Mouse (Mus musculus) hindbrain, embryonic 12.5 days (tissue): ENCODE results near the gene Hcn1. TPM values are rescaled to one million over a fixed set of nuclear protein-coding genes. Genes with fewer than 3 reads are reported as not detected.

Source experiments
- ATAC-seq: fragments of 200-750 bp; cut with Nextera tagmentation; 2 replicates; pipeline ENCODE4 v1.8.0; 2017; ENCODE audit warnings: moderate TSS enrichment; ENCODE audit not compliant: low FRiP score
- H3K27ac ChIP-seq: fragments of 300-500 bp; sonication (generic); 2 replicates; pipeline ENCODE4 v1.5.1; 2016; ENCODE audit warnings: mild to moderate bottlenecking
- H3K27me3 ChIP-seq: fragments of 300-500 bp; sonication (generic); 2 replicates; pipeline ENCODE4 v1.6.1; 2016; ENCODE audit warnings: mild to moderate bottlenecking
- H3K36me3 ChIP-seq: fragments of 300-500 bp; sonication (generic); 2 replicates; pipeline ENCODE4 v1.6.1; 2016; ENCODE audit warnings: mild to moderate bottlenecking
- H3K4me1 ChIP-seq: fragments of 300-500 bp; sonication (generic); 2 replicates; pipeline ENCODE4 v1.6.1; 2016
- H3K4me2 ChIP-seq: fragments of 300-500 bp; sonication (generic); replicated peaks from 2 replicates; pipeline ENCODE4 v1.6.1; 2016; ENCODE audit warnings: mild to moderate bottlenecking
- H3K4me3 ChIP-seq: fragments of 300-500 bp; sonication (generic); 2 replicates; pipeline ENCODE4 v1.5.1; 2016; ENCODE audit warnings: mild to moderate bottlenecking
- H3K9ac ChIP-seq: fragments of 300-500 bp; sonication (generic); 2 replicates; pipeline ENCODE4 v1.6.1; 2016; ENCODE audit warnings: mild to moderate bottlenecking, moderate library complexity
- H3K9me3 ChIP-seq: fragments of 300-500 bp; sonication (generic); replicated peaks from 2 replicates; pipeline ENCODE4 v1.6.1; 2016; ENCODE audit warnings: mild to moderate bottlenecking
- WGBS: fragments of 180-500 bp; shearing (Covaris S2); methylation state at CpG from one replicate; pipeline ENCODE4 v1.1.7; 2016; 5-methylcytosine and 5-hydroxymethylcytosine counted together
- polyA plus RNA-seq: library from polyadenylated mRNA; unstranded; fragments of >200 nt; fragmentation: Nextera tagmentation; extraction: Ambion mirVana; gene quantifications from 2 replicates; pipeline ENCODE4 v1.2.1, GENCODE M21; 2016

Gene Hcn1
- polyA plus RNA-seq, 1 experiment from 2014 or later, result 0.25 TPM

GRCm38 (mm10) chr13:117657501-117657900, 55.4 kb downstream of the Hcn1 start:
- H3K9ac ChIP-seq, result no peak overlapping the region
- no peaks in the 10 kb centered on the region for H3K27me3 ChIP-seq
- no peak for ATAC-seq
- 61% methylated on average over 2 of the region's 2 CpGs for WGBS
- H3K4me2 ChIP-seq, result no peak overlapping the region
- no peaks in the 10 kb centered on the region for H3K4me1 ChIP-seq
- no peak overlapping the region for H3K27ac ChIP-seq
- no peaks in the 10 kb centered on the region for H3K36me3 ChIP-seq
- H3K9me3 ChIP-seq, result no peaks in the 10 kb centered on the region
- H3K4me3 ChIP-seq, result no peak overlapping the region

- Histone ChIP-seq H3K36me3 (no peaks in the 10 kb centered on the region), H3K27me3 (no peaks in the 10 kb centered on the region), H3K9me3 (no peaks in the 10 kb centered on the region), H3K4me1 (no peaks in the 10 kb centered on the region), H3K27ac (no peak overlapping the region), H3K4me3 (no peak overlapping the region), H3K9ac (no peak overlapping the region), H3K4me2 (no peak overlapping the region)
- 87% methylated on average over 17 of the region's 17 CpGs for WGBS
- ATAC-seq, result no peak
Measured at GRCm38 (mm10) chr13:117658414-117659175, 56.5 kb downstream of the Hcn1 start.

- no peaks in the 10 kb centered on the region for H3K4me1 ChIP-seq
- no peak overlapping the region for H3K4me2 ChIP-seq
- 82% methylated on average over 7 of the region's 7 CpGs for WGBS
- no peaks in the 10 kb centered on the region for H3K27me3 ChIP-seq
- ATAC-seq, result no peak
- no peaks in the 10 kb centered on the region for H3K36me3 ChIP-seq
- H3K9ac ChIP-seq, result no peak overlapping the region
- no peak overlapping the region for H3K4me3 ChIP-seq
- no peaks in the 10 kb centered on the region for H3K9me3 ChIP-seq
- no peak overlapping the region for H3K27ac ChIP-seq
Measured at GRCm38 (mm10) chr13:117659511-117659910, 57.4 kb downstream of the Hcn1 start.

DNA sequence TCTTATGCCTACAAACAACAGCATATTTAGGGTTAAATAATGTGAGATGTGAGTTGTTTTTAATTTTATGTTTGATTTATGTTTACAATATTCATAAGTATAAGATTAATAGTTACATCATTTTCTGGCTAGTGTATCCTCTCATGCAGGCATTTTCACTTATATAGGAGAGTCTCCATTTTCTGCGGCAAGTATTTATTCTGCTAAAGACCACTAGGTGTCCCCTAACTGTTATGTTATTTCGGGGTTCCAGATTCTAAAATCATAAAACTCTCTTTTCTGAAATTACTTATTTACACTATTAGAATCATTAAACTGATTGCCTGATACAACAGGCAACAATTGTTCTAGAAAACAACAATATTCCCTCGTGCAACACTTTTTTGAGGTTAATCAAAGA, 60.5 kb downstream of the Hcn1 start:
- H3K9ac ChIP-seq, result no peak overlapping the region
- ATAC-seq, result no peak
- no peak overlapping the region for H3K4me3 ChIP-seq
- H3K36me3 ChIP-seq, result no peaks in the 10 kb centered on the region
- no peak overlapping the region for H3K27ac ChIP-seq
- WGBS, result 76% methylated on average over 3 of the region's 3 CpGs
- no peaks in the 10 kb centered on the region for H3K9me3 ChIP-seq
- no peak overlapping the region for H3K4me2 ChIP-seq
- no peaks in the 10 kb centered on the region for H3K4me1 ChIP-seq
- H3K27me3 ChIP-seq, result no peaks in the 10 kb centered on the region

DNA sequence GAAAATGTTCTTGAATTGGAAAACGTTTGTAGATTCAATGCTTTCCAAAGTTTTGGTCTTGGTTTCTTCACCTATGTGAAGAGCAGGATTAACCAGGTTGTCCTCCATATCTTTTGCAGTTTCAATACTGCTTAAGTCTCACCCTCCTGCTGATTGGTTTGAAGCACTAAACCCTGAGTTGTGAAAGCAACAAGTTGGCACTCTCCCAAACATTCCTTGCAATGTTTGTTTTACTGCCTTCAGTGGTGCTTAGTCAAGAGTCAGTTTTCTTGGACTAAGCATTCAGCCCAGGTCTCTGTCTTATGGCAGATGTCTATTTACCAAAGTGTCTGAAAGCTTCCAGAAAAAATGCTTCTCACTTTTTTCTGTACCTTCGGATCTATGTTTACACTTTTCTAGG, 67.2 kb downstream of the Hcn1 start:
- no peak overlapping the region for H3K4me3 ChIP-seq
- H3K4me2 ChIP-seq, result no peak overlapping the region
- H3K27ac ChIP-seq, result no peak overlapping the region
- no peaks in the 10 kb centered on the region for H3K9me3 ChIP-seq
- no peaks in the 10 kb centered on the region for H3K4me1 ChIP-seq
- no peaks in the 10 kb centered on the region for H3K36me3 ChIP-seq
- H3K9ac ChIP-seq, result no peak overlapping the region
- H3K27me3 ChIP-seq, result no peaks in the 10 kb centered on the region
- ATAC-seq, result no peak
- WGBS, result 65% methylated on average over 2 of the region's 2 CpGs

DNA sequence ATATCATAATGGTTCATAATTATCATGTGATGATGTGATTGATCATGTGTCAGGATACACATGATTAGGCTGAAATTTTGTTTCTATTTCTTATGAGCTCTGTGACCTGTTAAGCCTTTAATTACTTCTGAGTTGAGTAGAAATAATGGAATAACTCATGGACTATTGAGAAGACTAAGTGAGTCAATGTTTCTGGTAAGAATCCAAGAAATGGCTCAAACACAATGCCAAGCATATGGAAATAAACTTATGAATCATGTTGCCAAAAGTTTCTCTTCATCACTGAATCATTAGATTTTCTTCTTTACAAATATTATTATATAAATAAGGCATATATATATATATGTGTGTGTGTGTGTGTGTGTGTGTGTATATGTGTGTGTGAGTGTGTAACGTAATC, 69.7 kb downstream of the Hcn1 start:
- H3K27ac ChIP-seq, result no peak overlapping the region
- H3K4me2 ChIP-seq, result no peak overlapping the region
- no peak for ATAC-seq
- H3K27me3 ChIP-seq, result no peaks in the 10 kb centered on the region
- WGBS, result 96% methylated on average over 1 of the region's 1 CpGs
- H3K4me3 ChIP-seq, result no peak overlapping the region
- H3K4me1 ChIP-seq, result no peaks in the 10 kb centered on the region
- no peak overlapping the region for H3K9ac ChIP-seq
- no peaks in the 10 kb centered on the region for H3K9me3 ChIP-seq
- H3K36me3 ChIP-seq, result no peaks in the 10 kb centered on the region

GRCm38 (mm10) chr13:117676418-117676817, 74.3 kb downstream of the Hcn1 start:
- Histone ChIP-seq H3K9me3 (no peaks in the 10 kb centered on the region), H3K36me3 (no peaks in the 10 kb centered on the region), H3K27ac (no peak overlapping the region), H3K4me3 (no peak overlapping the region), H3K9ac (no peak overlapping the region), H3K4me1 (no peaks in the 10 kb centered on the region), H3K27me3 (no peaks in the 10 kb centered on the region), H3K4me2 (no peak overlapping the region)
- 77% methylated on average over 5 of the region's 5 CpGs for WGBS
- no peak for ATAC-seq

- no peaks in the 10 kb centered on the region for H3K4me1 ChIP-seq
- H3K36me3 ChIP-seq, result no peaks in the 10 kb centered on the region
- no peaks in the 10 kb centered on the region for H3K27me3 ChIP-seq
- no peak for ATAC-seq
- H3K27ac ChIP-seq, result no peak overlapping the region
- H3K9me3 ChIP-seq, result no peaks in the 10 kb centered on the region
- H3K9ac ChIP-seq, result no peak overlapping the region
- no peak overlapping the region for H3K4me2 ChIP-seq
- H3K4me3 ChIP-seq, result no peak overlapping the region
- 92% methylated on average over 7 of the region's 7 CpGs for WGBS
Measured at GRCm38 (mm10) chr13:117687670-117688069, 85.5 kb downstream of the Hcn1 start.

- Histone ChIP-seq H3K9ac (no peak overlapping the region), H3K4me1 (no peaks in the 10 kb centered on the region), H3K4me2 (no peak overlapping the region), H3K27ac (no peak overlapping the region), H3K27me3 (no peaks in the 10 kb centered on the region), H3K9me3 (no peaks in the 10 kb centered on the region), H3K4me3 (no peak overlapping the region), H3K36me3 (no peaks in the 10 kb centered on the region)
- WGBS, result 92% methylated on average over 1 of the region's 1 CpGs
- ATAC-seq, result no peak
Measured at GRCm38 (mm10) chr13:117694729-117695332, 92.7 kb downstream of the Hcn1 start.

GRCm38 (mm10) chr13:117705573-117705972, 103.5 kb downstream of the Hcn1 start:
- Histone ChIP-seq H3K9ac (no peak overlapping the region), H3K4me1 (no peaks in the 10 kb centered on the region), H3K4me2 (no peak overlapping the region), H3K9me3 (no peaks in the 10 kb centered on the region), H3K36me3 (no peaks in the 10 kb centered on the region), H3K27me3 (no peaks in the 10 kb centered on the region), H3K4me3 (no peak overlapping the region), H3K27ac (no peak overlapping the region)
- no peak for ATAC-seq

DNA sequence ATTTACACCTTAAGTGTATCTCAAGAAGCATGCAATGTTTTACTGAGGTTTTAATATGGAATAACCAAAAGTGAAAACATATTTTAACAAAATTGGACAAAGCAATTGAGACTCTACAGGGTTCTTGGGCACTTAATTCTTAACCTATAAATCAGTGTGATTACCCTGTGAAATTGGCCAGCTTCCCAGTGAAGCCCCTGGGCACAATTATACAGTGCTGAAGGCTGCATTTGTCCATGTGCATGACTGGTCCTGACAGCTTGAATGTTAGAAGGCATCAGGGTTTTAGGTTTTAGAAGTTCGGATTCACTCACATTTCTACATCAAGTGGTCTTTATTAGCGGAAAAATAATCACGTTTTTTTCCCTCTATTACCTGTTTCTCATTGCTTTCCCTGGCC, 103.9 kb downstream of the Hcn1 start:
- H3K27ac ChIP-seq, result no peak overlapping the region
- ATAC-seq, result no peak
- H3K4me1 ChIP-seq, result no peaks in the 10 kb centered on the region
- H3K4me3 ChIP-seq, result no peak overlapping the region
- no peaks in the 10 kb centered on the region for H3K36me3 ChIP-seq
- H3K27me3 ChIP-seq, result no peaks in the 10 kb centered on the region
- H3K4me2 ChIP-seq, result no peak overlapping the region
- H3K9me3 ChIP-seq, result no peaks in the 10 kb centered on the region
- no peak overlapping the region for H3K9ac ChIP-seq
- WGBS, result 76% methylated on average over 3 of the region's 3 CpGs

DNA sequence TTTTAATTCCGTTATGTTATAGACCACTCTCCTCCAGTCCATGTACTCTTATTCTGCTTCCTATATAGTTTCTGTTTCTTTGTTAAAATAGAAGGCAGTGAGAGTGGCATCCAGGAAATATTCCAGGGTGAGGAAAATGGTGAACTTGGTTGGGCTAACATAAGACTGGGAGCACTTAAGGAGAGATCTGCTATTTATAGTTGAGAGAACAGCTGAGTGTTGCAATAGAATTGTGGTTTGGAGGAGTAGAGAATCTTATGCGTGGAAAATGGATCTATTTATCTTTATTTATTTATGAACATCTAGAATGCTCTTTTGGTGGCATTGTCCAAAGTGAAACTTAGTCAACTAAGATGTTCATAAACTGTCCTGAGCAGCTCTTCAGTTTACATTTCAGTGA, 104.4 kb downstream of the Hcn1 start:
- Histone ChIP-seq H3K27ac (no peak overlapping the region), H3K36me3 (no peaks in the 10 kb centered on the region), H3K9me3 (no peaks in the 10 kb centered on the region), H3K4me1 (no peaks in the 10 kb centered on the region), H3K4me3 (no peak overlapping the region), H3K9ac (no peak overlapping the region), H3K27me3 (no peaks in the 10 kb centered on the region), H3K4me2 (no peak overlapping the region)
- ATAC-seq, result no peak
- WGBS, result 83% methylated on average over 2 of the region's 2 CpGs
